Mouse (Mus musculus): ENCODE measurements around the gene Tmem30c.

Tmem30c gene

GRCm38 (mm10) chr16:57292765-57293164, at the start of gene Tmem30c:
Gene Tmem30c, minus strand, starts transcription at chr16:57292865.
- DNase-seq (ENCODE audit: low spot score in 2 of 2): no peak

GRCm38 (mm10) chr16:57340613-57340898, 47.9 kb upstream of the Tmem30c start:
- DNase-seq (ENCODE audit: low spot score in 2 of 2): peak in 1 of 2 experiments; percentile 6

GRCm38 (mm10) chr16:57339765-57340612, 47.3 kb upstream of the Tmem30c start:
- no peak for DNase-seq (ENCODE audit: low spot score in 2 of 2)

GRCm38 (mm10) chr16:57336770-57337423, 44.2 kb upstream of the Tmem30c start:
- no peak for DNase-seq (ENCODE audit: low spot score in 2 of 2)

- no peak for DNase-seq (ENCODE audit: low spot score in 2 of 2)
Observed at GRCm38 (mm10) chr16:57332301-57332700, 39.6 kb upstream of the Tmem30c start.

GRCm38 (mm10) chr16:57330111-57330510, 37.4 kb upstream of the Tmem30c start:
- no peak for DNase-seq (ENCODE audit: low spot score in 2 of 2)

GRCm38 (mm10) chr16:57329028-57329427, 36.4 kb upstream of the Tmem30c start:
- no peak for DNase-seq (ENCODE audit: low spot score in 2 of 2)

- no peak for DNase-seq (ENCODE audit: low spot score in 2 of 2)
Observed at GRCm38 (mm10) chr16:57326996-57327395, 34.3 kb upstream of the Tmem30c start.

GRCm38 (mm10) chr16:57319284-57320124, 26.8 kb upstream of the Tmem30c start:
- no peak for DNase-seq (ENCODE audit: low spot score in 2 of 2)

- no peak for DNase-seq (ENCODE audit: low spot score in 2 of 2)
Observed at GRCm38 (mm10) chr16:57318637-57319125, 26.0 kb upstream of the Tmem30c start.

- no peak for DNase-seq (ENCODE audit: low spot score in 2 of 2)
Observed at GRCm38 (mm10) chr16:57317882-57318636, 25.4 kb upstream of the Tmem30c start.

- no peak for DNase-seq (ENCODE audit: low spot score in 2 of 2)
Observed at GRCm38 (mm10) chr16:57317127-57317526, 24.5 kb upstream of the Tmem30c start.

GRCm38 (mm10) chr16:57315026-57315425, 22.4 kb upstream of the Tmem30c start:
- DNase-seq (ENCODE audit: low spot score in 2 of 2): no peak

GRCm38 (mm10) chr16:57314236-57314635, 21.6 kb upstream of the Tmem30c start:
- DNase-seq (ENCODE audit: low spot score in 2 of 2): no peak

- no peak for DNase-seq (ENCODE audit: low spot score in 2 of 2)
Observed at GRCm38 (mm10) chr16:57313487-57313886, 20.8 kb upstream of the Tmem30c start.

- DNase-seq (ENCODE audit: low spot score in 2 of 2): no peak
Observed at GRCm38 (mm10) chr16:57312130-57312529, 19.5 kb upstream of the Tmem30c start.

- no peak for DNase-seq (ENCODE audit: low spot score in 2 of 2)
Observed at GRCm38 (mm10) chr16:57305463-57305862, 12.8 kb upstream of the Tmem30c start.

- no peak for DNase-seq (ENCODE audit: low spot score in 2 of 2)
Observed at GRCm38 (mm10) chr16:57303716-57304115, 11.1 kb upstream of the Tmem30c start.

GRCm38 (mm10) chr16:57302792-57303698, 10.4 kb upstream of the Tmem30c start:
- no peak for DNase-seq (ENCODE audit: low spot score in 2 of 2)

- no peak for DNase-seq (ENCODE audit: low spot score in 2 of 2)
Observed at GRCm38 (mm10) chr16:57301512-57302115, 8.9 kb upstream of the Tmem30c start.

All from cerebellum, postnatal 4 days (tissue).